Mouse (Mus musculus): ENCODE data around the gene Tbkbp1. TPM values are rescaled to one million over a fixed set of nuclear protein-coding genes. Genes with fewer than 3 reads are reported as not detected.
A peak's percentile ranks its signal among the peaks of the same experiment; 100 is the strongest.

Gene Tbkbp1
- total and polyA plus RNA-seq, 3 experiments, result 0.44 to 5.7 (median 3.1) TPM

- H3K4me1 ChIP-seq (ENCODE audit: control insufficient read depth in 1 of 2, insufficient read depth in 2 of 2), result peaks cover 14 to 56% of the 10 kb centered on the region in 2 experiments; a peak in 3 of 4 replicates
- no peak overlapping the region for H3K4me2 ChIP-seq (ENCODE audit: insufficient read depth, low read depth, poor library complexity, severe bottlenecking)
- no peak for DNase-seq (ENCODE audit: extremely low read depth)
- dilution Hi-C loops (cut with MboI; ENCODE audit: extremely low pct_ligation_motif_present, extremely low pct_unique_long_range_greater_than_20kb, low sequenced_read_pairs), result no loop called here
- in situ Hi-C loops (cut with MboI; ENCODE audit: low pct_ligation_motif_present, low pct_unique_long_range_greater_than_20kb, low sequenced_read_pairs), result no loop called here
- no peak overlapping the region for H3K9ac ChIP-seq (ENCODE audit: insufficient read depth, low read depth)
- H3K4me3 ChIP-seq (replicated peaks in 1 of 3; ENCODE audit: low read depth in 2 of 3, low read length in 2 of 3, poor library complexity in 1 of 3), result no peak overlapping the region
- TF ChIP-seq ZKSCAN1 (IDR thresholded peaks at IDR 0.05; ENCODE audit: borderline replicate concordance, low read depth, low read length) (peak; percentile 57), SIN3A (IDR thresholded peaks at IDR 0.05; ENCODE audit: low read length) (no peak)
- H3K79me2 ChIP-seq (replicated peaks; ENCODE audit: control insufficient read depth, extremely low read depth, insufficient read depth, poor library complexity, severe bottlenecking), result peaks cover 11% of the 10 kb centered on the region
- no peaks in the 10 kb centered on the region for H3K27me3 ChIP-seq (replicated peaks)
- no peaks in the 10 kb centered on the region for H3K36me3 ChIP-seq (replicated peaks in 1 of 2; ENCODE audit: control insufficient read depth in 1 of 2, insufficient read depth in 1 of 2, low read length in 1 of 2)
- H3K9me3 ChIP-seq (replicated peaks; ENCODE audit: low read length), result no peaks in the 10 kb centered on the region
- H3K27ac ChIP-seq (ENCODE audit: insufficient read depth, low read depth), result no peak overlapping the region
Observed at GRCm38 (mm10) chr11:97191915-97192620, 40.8 kb upstream of the Tbkbp1 start.

- Histone ChIP-seq H3K4me1 (ENCODE audit: control insufficient read depth in 1 of 2, insufficient read depth in 2 of 2) (peaks cover 14 to 54% of the 10 kb centered on the region in 2 experiments; a peak in 3 of 4 replicates), H3K9me3 (replicated peaks; ENCODE audit: low read length) (no peaks in the 10 kb centered on the region), H3K27ac (ENCODE audit: insufficient read depth, low read depth) (peak overlapping the region; percentile 58), H3K4me3 (replicated peaks in 1 of 3; ENCODE audit: low read depth in 2 of 3, low read length in 2 of 3, poor library complexity in 1 of 3) (no peak overlapping the region), H3K27me3 (replicated peaks) (no peaks in the 10 kb centered on the region), H3K79me2 (replicated peaks; ENCODE audit: control insufficient read depth, extremely low read depth, insufficient read depth, poor library complexity, severe bottlenecking) (peaks cover 19% of the 10 kb centered on the region), H3K9ac (ENCODE audit: insufficient read depth, low read depth) (peak overlapping the region; percentile 15; the same call in 1 of the 2 replicates), H3K36me3 (replicated peaks in 1 of 2; ENCODE audit: control insufficient read depth in 1 of 2, insufficient read depth in 1 of 2, low read length in 1 of 2) (peaks cover 0 to 3% of the 10 kb centered on the region in 2 experiments), H3K4me2 (ENCODE audit: insufficient read depth, low read depth, poor library complexity, severe bottlenecking) (peak overlapping the region; percentile 18; the same call in 1 of the 2 replicates)
- dilution Hi-C loops (cut with MboI; ENCODE audit: extremely low pct_ligation_motif_present, extremely low pct_unique_long_range_greater_than_20kb, low sequenced_read_pairs), result no loop called here
- DNase-seq (ENCODE audit: extremely low read depth), result peak; percentile 97
- in situ Hi-C loops (cut with MboI; ENCODE audit: low pct_ligation_motif_present, low pct_unique_long_range_greater_than_20kb, low sequenced_read_pairs), result no loop called here
- TF ChIP-seq MAZ (IDR thresholded peaks at IDR 0.05; ENCODE audit: low read depth, low read length), result 0 out of 2 replicates have a peak, but pooled peaks have one; percentile 23
- no peak for TF ChIP-seq ZNF384 (IDR thresholded peaks at IDR 0.05; ENCODE audit: low read depth, low read length)
- 0 out of 2 replicates have a peak, but pooled peaks have one; percentile 26 for TF ChIP-seq RCOR1 (conservative IDR thresholded peaks at IDR 0.05; ENCODE audit: low read depth, low read length)
- peak; percentile 91 for TF ChIP-seq MAFK (IDR thresholded peaks at IDR 0.05; ENCODE audit: insufficient replicate concordance, low read length)
- peak; percentile 93 for TF ChIP-seq TCF12 (IDR thresholded peaks at IDR 0.05; ENCODE audit: low read depth, low read length)
- 0 out of 2 replicates have a peak, but pooled peaks have one; percentile 31 for TF ChIP-seq POLR2AphosphoS2 (IDR thresholded peaks at IDR 0.05; ENCODE audit: low read depth, low read length)
- peak; percentile 37 for TF ChIP-seq CHD2 (IDR thresholded peaks at IDR 0.05; ENCODE audit: low read length)
- no peak for TF ChIP-seq ZKSCAN1 (IDR thresholded peaks at IDR 0.05; ENCODE audit: borderline replicate concordance, low read depth, low read length)
- TF ChIP-seq ZC3H11A (IDR thresholded peaks at IDR 0.05; ENCODE audit: low read depth, low read length), result no peak
- peak; percentile 49 for TF ChIP-seq SIN3A (IDR thresholded peaks at IDR 0.05; ENCODE audit: low read length)
- TF ChIP-seq GABPA (IDR thresholded peaks at IDR 0.05; ENCODE audit: insufficient replicate concordance, low read depth, low read length), result no peak
- peak; percentile 65; the same call in 1 of the 2 replicates for TF ChIP-seq MYC (IDR thresholded peaks at IDR 0.05; ENCODE audit: low read depth, low read length)
- no peak for TF ChIP-seq JUN (IDR thresholded peaks at IDR 0.05; ENCODE audit: insufficient read depth, low read depth, low read length)
- TF ChIP-seq SMC3 (IDR thresholded peaks at IDR 0.05; ENCODE audit: low read depth, low read length), result no peak
- peak; percentile 69 for TF ChIP-seq IRF4 (IDR thresholded peaks at IDR 0.05; ENCODE audit: low read depth, low read length)
- TF ChIP-seq KAT2A (IDR thresholded peaks at IDR 0.05; ENCODE audit: insufficient replicate concordance, low read length), result peak; percentile 42; the same call in 1 of the 2 replicates
- no peak for TF ChIP-seq USF2 (conservative IDR thresholded peaks at IDR 0.05; ENCODE audit: low read depth, low read length)
- no peak for TF ChIP-seq JUND (conservative IDR thresholded peaks at IDR 0.05; ENCODE audit: low read depth, low read length)
- TF ChIP-seq ETS1 (conservative IDR thresholded peaks at IDR 0.05; ENCODE audit: low read depth, low read length), result peak; percentile 92
- no peak; the same call in 1 of the 2 replicates for TF ChIP-seq ELF1 (IDR thresholded peaks at IDR 0.05; ENCODE audit: low read depth, low read length)
- no peak; the same call in none of the 2 replicates for TF ChIP-seq MXI1 (IDR thresholded peaks at IDR 0.05; ENCODE audit: low read depth, low read length)
- no peak for TF ChIP-seq NRF1 (IDR thresholded peaks at IDR 0.05; ENCODE audit: low read depth, low read length)
- TF ChIP-seq NELFE (IDR thresholded peaks at IDR 0.05; ENCODE audit: low read depth, low read length), result no peak
- no peak for TF ChIP-seq HCFC1 (IDR thresholded peaks at IDR 0.05; ENCODE audit: low read depth, low read length)
- TF ChIP-seq MEF2A (IDR thresholded peaks at IDR 0.05; ENCODE audit: borderline replicate concordance, low read depth, low read length), result peak; percentile 96
- TF ChIP-seq BHLHE40 (IDR thresholded peaks at IDR 0.05; ENCODE audit: low read depth, low read length), result peak; percentile 81
- no peak for TF ChIP-seq UBTF (IDR thresholded peaks at IDR 0.05; ENCODE audit: low read depth, low read length)
- peak; percentile 71 for TF ChIP-seq MAX (IDR thresholded peaks at IDR 0.05; ENCODE audit: low read length)
- no peak for TF ChIP-seq CHD1 (IDR thresholded peaks at IDR 0.05; ENCODE audit: low read depth, low read length)
- no peak; the same call in 1 of the 2 replicates for TF ChIP-seq TBP (conservative IDR thresholded peaks at IDR 0.05; ENCODE audit: low read depth, low read length)
Observed at GRCm38 (mm10) chr11:97190992-97191391, 39.7 kb upstream of the Tbkbp1 start.

Measured in CH12.LX (cell line).